Mouse (Mus musculus): ENCODE results near the gene Taar3.

GRCm38 (mm10) chr10:23948026-23948425, 1.3 kb upstream of the Taar3 start:
- no peak for TF ChIP-seq CTCF (conservative IDR thresholded peaks at IDR 0.05; ENCODE audit: insufficient read depth, insufficient read length, low read depth, low read length)
- TF ChIP-seq POLR2A (IDR thresholded peaks at IDR 0.05; ENCODE audit: low read depth, low read length): no peak

Data from kidney, adult 2 months (tissue).